Mouse (Mus musculus): ENCODE measurements around the gene Slc17a7.

DNA sequence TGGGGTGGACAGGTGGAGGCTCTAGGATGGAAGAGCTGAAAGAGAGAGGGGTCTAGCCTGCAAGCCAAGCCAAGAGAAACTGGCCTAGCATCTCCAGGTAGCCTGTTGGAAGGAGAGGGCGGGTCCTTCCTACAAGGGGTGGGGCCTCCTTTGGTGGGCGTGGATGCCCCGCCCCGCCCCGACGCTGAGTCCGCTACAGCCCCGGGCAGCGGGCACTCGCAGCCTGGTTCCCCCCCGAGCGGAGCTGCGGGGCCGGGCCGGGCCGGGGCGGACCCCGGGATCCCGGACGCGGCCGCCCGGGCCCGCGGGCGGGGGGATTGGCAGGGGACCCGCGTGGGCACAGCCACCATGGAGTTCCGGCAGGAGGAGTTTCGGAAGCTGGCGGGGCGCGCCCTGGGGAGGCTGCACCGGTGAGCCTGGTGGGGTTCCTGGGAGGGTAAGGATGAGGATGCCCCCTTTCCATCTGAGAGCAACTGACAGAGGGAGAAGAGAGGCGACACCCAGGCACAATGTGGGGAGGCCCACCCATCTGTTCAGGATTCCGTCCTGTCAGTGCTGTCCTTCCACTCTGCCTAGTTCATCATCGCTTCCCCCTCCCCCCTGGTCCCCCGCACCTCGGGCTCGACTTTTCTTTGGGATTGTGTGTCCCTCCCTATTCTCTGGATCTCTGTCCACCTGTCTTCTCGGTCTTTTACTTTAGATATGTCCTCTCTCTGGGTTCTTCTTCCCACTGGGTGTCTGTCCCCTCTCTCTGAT is at the start of gene Slc17a7:
- TF ChIP-seq USF2 (conservative IDR thresholded peaks at IDR 0.05; ENCODE audit: low read depth, low read length): no peak
- TF ChIP-seq CTCF (conservative IDR thresholded peaks at IDR 0.05 in 1 of 2, IDR thresholded peaks at IDR 0.05 in 1 of 2; ENCODE audit: low read depth in 2 of 2, low read length in 2 of 2): no peak
- TF ChIP-seq GABPA (IDR thresholded peaks at IDR 0.05; ENCODE audit: insufficient replicate concordance, low read depth, low read length): no peak
- no peak for TF ChIP-seq ZKSCAN1 (IDR thresholded peaks at IDR 0.05; ENCODE audit: borderline replicate concordance, low read depth, low read length)
